Mouse (Mus musculus): ENCODE data around the gene Ttc39a. TPM values are rescaled to one million over a fixed set of nuclear protein-coding genes. Genes with fewer than 3 reads are reported as not detected.
"Not testable (repeated sequence)": the region's sequence is repeated elsewhere in the genome, so short reads cannot be mapped to it uniquely, and the experiment has no call there.

Gene Ttc39a
- total RNA-seq (2021): 1 to 10 TPM; 1.1 to 1.9 TPM

DNA sequence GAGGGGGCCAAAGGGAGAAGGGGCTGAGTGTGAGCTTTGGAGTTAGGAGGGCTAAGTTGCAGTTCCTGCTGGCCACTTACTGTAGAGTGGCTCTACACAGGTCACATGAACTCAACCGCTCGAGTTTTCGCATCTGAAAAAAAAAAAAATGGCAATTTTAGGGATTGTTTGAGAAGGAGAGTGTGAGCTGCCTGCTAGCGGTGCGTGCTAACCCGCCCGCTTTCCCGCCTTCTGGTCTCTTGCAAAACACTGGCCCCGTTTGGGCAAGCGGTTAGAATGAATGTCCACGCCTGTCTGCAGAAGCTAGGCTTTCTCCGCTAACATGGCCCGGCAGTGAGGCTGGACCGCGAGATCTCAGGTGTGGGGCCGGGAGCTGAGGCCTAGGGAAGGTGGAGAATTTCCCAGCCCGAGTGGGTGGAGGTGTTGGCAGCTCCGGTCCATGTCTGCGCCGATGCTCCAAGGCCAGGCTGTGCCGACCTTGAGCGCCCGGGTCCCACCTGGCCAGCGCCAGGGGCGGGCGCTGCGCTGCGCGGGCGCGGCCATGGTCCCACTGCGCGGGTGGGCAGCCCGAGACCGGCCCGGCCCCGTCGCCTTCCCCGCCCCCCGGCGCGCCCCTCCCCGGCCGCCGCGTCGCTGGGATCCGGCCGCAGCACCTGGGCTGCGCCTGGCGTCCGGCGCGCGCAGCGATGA is at the start of gene Ttc39a:
Gene Ttc39a, plus strand, starts transcription at position 138 of the 690 bp plus-strand sequence.
- no peak for DNase-seq (ENCODE audit: extremely low spot score in 1 of 2, low spot score in 1 of 2)

- DNase-seq (ENCODE audit: extremely low spot score in 1 of 2, low spot score in 1 of 2): no peak
Measured at GRCm38 (mm10) chr4:109378107-109378506, 28.3 kb upstream of the Ttc39a start.

GRCm38 (mm10) chr4:109382457-109382856 is 24.0 kb upstream of the Ttc39a start:
- DNase-seq (ENCODE audit: extremely low spot score in 1 of 2, low spot score in 1 of 2): no peak

DNA sequence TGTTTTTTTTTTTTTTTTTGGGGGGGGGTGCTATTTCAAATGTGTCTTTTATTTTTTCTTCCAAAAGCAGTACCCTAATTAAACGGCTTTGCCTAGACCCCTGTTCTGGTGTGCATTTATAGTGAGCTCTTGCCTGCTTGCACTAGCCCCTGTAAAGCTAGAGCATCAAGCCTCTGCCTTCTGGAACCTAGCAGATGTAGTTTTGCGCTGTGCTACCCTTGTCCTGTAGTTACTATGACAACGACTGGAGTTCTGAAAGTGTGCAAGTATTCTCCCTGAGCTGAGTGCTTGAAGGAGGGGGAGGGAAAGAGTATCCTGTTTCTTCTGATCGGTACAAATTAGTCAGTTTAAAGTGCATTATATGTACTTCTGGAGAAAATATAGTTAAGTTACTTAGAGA is 20.8 kb upstream of the Ttc39a start:
- no peak for DNase-seq (ENCODE audit: extremely low spot score in 1 of 2, low spot score in 1 of 2)

DNA sequence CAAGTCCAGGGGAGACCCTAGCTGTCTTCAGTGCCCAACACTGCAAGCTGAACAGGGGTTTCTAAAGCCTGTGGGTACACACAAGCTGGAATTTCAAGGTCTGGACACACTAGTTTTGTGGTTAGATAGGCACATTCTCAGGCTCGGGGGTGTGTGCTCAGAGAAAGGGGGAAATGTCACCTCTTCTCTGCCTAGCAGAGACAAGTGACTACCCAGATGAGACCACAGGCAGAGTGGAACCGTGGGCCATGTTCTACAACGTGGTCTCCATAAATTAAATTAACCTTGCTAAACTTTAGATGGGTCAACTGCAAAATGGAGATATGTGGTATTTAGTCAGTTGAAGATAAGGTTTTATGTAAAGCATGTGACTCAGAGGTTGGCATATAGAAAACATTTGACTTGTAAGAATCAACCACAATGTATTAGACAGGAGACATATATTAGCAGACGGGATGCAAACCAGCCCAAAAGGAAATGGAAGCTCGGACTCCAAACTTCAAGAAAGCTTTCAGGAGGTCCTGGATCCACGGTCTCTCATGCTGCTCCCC is 13.1 kb upstream of the Ttc39a start:
- DNase-seq (ENCODE audit: extremely low spot score in 1 of 2, low spot score in 1 of 2): no peak

DNA sequence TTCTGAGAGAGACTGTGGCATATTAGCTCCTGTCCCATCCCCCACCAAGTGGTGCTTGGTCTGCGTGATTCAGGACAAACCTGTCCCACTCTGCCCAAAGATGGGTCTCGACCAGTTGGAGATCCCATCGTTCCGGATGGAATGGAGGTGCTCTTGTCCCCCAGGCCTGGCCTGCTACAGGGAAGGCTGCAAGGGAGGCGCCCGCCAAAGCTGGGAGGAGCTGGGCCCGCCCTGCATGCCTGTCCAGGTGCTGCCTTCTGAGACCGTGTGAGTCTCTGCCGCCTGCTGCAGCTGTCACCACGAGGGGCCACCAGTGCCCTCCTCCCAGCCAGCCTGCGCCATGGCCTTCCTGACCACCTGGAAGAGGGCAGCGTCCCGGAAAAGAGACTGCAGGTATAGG is 12.5 kb upstream of the Ttc39a start:
- no peak for DNase-seq (ENCODE audit: extremely low spot score in 1 of 2, low spot score in 1 of 2)

DNA sequence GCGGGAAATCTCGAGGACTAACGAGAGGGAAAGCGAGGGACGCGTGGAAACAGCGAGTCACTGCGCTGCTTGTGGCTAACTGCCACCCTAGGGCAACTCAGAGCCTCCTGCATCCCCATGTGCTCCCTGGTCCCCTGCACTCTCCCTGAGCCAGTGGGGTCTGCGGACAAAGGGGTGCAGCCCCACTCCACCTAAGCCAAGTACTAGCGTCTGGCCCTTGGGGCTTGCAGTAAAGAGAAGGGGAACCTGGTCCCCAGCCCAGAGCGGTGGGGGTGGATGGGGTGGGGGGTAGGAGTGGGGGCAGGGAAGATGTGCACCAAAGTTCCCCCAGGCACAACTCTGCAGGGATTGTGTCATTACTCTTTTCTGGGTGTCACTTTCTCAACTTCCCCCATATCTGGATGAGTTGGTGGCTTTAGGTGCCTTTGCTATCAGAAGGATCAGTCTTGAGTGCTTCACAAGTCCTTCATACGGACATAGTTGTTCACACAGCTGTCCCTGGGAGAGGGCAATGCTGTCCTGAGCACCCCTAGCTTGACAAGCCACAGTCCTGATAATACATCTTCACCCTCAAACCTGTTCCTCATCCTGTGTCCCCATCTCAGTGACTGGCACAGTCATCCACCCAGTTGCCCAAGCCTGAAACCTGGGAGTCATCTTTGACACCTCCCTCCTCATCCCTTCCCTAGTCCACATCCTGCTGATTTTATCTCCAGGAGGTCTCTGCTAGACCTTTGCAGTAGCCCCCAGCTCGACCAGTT is 11.9 kb upstream of the Ttc39a start:
- DNase-seq (ENCODE audit: extremely low spot score in 1 of 2, low spot score in 1 of 2): no peak

- DNase-seq (ENCODE audit: extremely low spot score in 1 of 2, low spot score in 1 of 2): no peak
Measured at GRCm38 (mm10) chr4:109400366-109400980, 6.0 kb upstream of the Ttc39a start.

GRCm38 (mm10) chr4:109401176-109401689 is 5.2 kb upstream of the Ttc39a start:
- no peak for DNase-seq (ENCODE audit: extremely low spot score in 1 of 2, low spot score in 1 of 2)

GRCm38 (mm10) chr4:109404908-109405307 is 1.5 kb upstream of the Ttc39a start:
- not testable (repeated sequence) for DNase-seq (ENCODE audit: extremely low spot score in 1 of 2, low spot score in 1 of 2)

DNA sequence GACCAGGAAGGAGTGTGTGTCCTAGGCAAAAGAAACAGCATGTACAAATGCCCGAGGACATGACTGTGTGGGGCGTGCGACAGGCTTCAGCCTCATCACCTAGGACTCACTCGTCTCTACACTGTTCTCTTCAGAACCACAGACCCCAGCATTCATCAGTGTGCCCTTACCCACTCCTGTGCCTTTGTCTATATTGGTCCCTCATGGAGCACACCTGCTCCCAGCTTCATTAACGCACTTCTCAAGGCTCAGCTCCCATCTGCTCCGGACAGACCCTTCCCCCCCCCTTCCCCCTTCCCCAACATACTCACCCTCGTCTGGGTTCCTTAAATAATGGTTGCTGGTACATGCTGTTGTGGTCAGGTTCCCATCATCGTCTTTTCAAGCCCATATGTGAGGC is 1.0 kb upstream of the Ttc39a start:
- no peak for DNase-seq (ENCODE audit: extremely low spot score in 1 of 2, low spot score in 1 of 2)

- no peak for DNase-seq (ENCODE audit: extremely low spot score in 1 of 2, low spot score in 1 of 2)
Measured at GRCm38 (mm10) chr4:109406054-109406485, 353 bp upstream of the Ttc39a start.

DNA sequence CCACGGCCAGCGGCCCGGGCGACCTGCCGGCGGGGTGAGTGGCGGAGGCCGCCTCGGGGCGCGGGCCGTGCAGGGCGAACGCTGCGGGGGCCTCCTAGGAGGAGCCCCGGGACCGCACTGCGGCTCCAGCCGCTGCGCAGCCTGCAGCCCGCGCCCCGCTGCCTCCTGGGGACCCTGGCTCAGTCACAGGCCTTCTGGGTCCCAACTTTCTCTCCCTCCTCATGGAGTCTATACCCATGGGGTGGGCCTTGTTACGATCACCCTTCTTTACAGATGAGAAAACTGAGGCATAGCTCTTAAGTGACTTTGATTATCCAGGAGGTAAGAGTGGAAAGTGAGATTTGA is 725 bp downstream of the Ttc39a start:
- DNase-seq (ENCODE audit: extremely low spot score in 1 of 2, low spot score in 1 of 2): no peak

DNA sequence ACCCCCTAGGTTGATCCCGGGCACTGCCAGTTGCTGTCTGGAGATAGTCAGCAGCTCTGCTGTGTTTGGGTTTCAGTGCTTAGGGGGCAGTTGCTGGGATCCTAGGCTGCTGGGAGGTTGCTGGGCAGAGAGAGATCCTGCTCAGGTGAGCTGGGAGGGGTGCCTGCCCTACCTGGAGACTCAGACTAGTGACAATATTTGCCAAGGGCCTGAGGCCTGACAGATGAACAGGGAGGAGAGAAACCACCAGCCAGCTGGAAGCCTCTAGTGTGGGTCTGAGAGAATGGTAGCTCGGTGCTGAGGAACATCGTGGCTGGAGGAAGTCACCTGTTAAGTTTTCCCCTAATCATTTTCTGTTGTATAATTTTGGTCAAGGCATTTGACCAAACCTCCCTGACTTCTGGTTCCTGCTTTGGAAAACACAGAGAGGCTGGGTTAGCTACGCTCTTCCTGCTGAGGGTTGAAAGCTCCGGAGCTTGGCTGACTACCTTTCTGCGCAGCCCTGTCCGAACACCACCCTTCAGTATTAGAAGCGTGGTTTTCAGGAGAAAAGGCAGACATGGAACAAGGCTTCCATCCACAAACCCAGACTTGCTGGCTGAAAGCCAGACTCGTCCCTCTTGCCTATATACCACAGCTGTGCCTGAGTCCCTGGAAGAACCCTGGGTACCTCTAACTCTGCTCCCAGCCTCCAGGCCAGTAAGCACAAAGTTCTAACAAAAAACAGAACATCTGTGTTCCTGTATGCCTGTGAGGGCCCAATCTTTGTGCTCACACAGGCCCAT is 1.5 kb downstream of the Ttc39a start:
- no peak for DNase-seq (ENCODE audit: extremely low spot score in 1 of 2, low spot score in 1 of 2)

GRCm38 (mm10) chr4:109410681-109411376 is 4.4 kb downstream of the Ttc39a start:
- DNase-seq (ENCODE audit: extremely low spot score in 1 of 2, low spot score in 1 of 2): no peak

DNA sequence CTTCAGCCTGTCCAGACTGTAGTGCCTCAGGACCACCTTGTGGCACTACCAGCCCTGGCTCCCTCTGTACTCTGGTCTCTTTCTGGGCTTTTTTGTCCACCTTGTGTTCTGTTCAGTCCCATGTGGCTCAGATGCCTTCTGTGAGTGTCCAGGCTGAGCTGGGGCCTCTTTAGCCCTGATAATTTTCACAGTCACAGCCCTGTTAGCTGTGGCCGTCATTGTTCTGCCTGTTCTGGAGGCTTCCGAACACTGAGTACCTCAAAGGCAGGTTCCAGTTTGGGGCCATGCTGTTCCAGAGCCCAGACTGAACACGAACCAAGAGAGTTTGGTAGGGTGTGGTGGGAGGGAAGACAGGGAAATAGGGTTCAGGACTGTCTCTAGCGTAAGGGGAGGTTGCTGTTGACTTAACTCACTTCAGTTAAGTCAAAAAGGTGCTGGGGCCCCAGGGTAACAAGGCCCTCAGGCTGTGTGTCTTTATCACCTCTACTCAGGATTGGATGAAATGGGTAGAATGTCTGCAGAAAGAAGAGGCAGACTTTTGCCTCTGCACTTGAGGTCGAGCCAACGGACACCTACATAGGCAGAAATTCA is 5.0 kb downstream of the Ttc39a start:
- no peak for DNase-seq (ENCODE audit: extremely low spot score in 1 of 2, low spot score in 1 of 2)

DNA sequence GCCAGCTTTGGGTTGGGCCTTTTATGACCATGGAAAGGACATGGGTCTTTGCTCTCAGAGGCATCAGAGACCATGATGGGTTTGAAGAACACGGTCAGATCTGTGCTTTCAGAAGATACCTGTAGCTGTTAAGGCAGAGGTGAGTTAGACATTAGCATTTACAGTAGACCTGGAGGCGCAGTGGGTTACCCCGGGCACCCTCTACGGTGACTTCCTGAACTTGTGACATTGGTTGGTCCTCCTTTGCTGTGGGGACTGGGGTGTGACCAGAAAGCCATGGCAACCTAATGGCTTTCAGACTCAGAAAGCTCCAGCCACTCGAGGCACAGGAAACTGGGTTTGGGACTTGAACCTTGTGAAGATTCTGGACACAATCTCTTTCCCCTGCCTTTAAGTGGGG is 5.8 kb downstream of the Ttc39a start:
- DNase-seq (ENCODE audit: extremely low spot score in 1 of 2, low spot score in 1 of 2): no peak

GRCm38 (mm10) chr4:109417998-109418397 is 11.6 kb downstream of the Ttc39a start:
- no peak for DNase-seq (ENCODE audit: extremely low spot score in 1 of 2, low spot score in 1 of 2)

DNA sequence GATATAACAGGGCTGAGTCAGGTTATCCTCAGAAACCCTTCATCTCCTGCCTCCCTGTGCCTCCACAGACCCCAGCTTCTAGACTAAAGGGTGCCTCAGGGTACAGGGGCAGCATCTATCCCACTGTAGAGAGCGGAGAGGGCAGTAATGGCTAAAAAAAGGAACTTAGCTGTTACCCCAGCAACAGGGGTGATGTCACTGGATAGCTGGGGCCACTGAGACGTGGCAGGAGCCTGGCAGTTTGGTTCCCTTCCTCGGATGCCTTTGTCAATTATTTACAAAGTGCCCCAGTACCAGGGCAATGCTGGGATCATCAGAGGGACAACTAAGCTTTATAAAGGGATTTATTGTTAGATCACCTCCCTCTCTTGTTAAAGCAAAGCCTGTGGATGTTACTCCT is 12.6 kb downstream of the Ttc39a start:
- DNase-seq (ENCODE audit: extremely low spot score in 1 of 2, low spot score in 1 of 2): no peak

All from layer of hippocampus, postnatal 25 days (tissue).